Mouse (Mus musculus) cerebellum, adult 2 months (tissue): ENCODE data around the gene Senp3.

Experiments used
- CTCF ChIP-seq: fragments of 200-500 bp; IDR thresholded peaks from 2 replicates; pipeline ENCODE4 v1.5.1; 2011; ENCODE audit warnings: low read depth, mild to moderate bottlenecking, control low read depth, low read length, moderate library complexity, borderline replicate concordance; ENCODE audit not compliant: insufficient read depth
- POLR2A ChIP-seq: fragments of 200-500 bp; IDR thresholded peaks from 2 replicates; pipeline ENCODE4 v1.6.1; 2011; ENCODE audit warnings: low read length, control low read depth, borderline replicate concordance; ENCODE audit not compliant: insufficient read depth

GRCm38 (mm10) chr11:69683576-69683975 is 1.7 kb upstream of the Senp3 start:
- TF ChIP-seq CTCF (no peak), POLR2A (no peak)
